Mouse (Mus musculus) midbrain, postnatal 0 days (tissue): ENCODE results near the gene Glipr1l3. TPM values are rescaled to one million over a fixed set of nuclear protein-coding genes. Genes with fewer than 3 reads are reported as not detected.
"Not testable (repeated sequence)": the region's sequence is repeated elsewhere in the genome, so short reads cannot be mapped to it uniquely, and the experiment has no call there.

Source experiments
- ATAC-seq: fragments of 200-750 bp; cut with Nextera tagmentation; 2 replicates; pipeline ENCODE4 v1.8.0; 2017; ENCODE audit warnings: moderate number of reproducible peaks, mild to moderate bottlenecking, moderate TSS enrichment, moderate library complexity; ENCODE audit not compliant: low FRiP score
- DNase-seq: peaks from one replicate; pipeline ENCODE4 v3.0.0-alpha.2; 2015; ENCODE audit warnings: low spot score
- H3K27ac ChIP-seq: fragments of 300-500 bp; sonication (generic); 2 replicates; pipeline ENCODE4 v1.5.1; 2014; ENCODE audit warnings: low read depth, mild to moderate bottlenecking, low read length, mixed read lengths
- H3K27me3 ChIP-seq: fragments of 300-500 bp; sonication (generic); 2 replicates; pipeline ENCODE4 v1.6.1; 2014; ENCODE audit warnings: low read length, control low read depth, mixed read lengths; ENCODE audit not compliant: insufficient read depth
- H3K36me3 ChIP-seq: fragments of 300-500 bp; sonication (generic); 2 replicates; pipeline ENCODE4 v1.6.1; 2014; ENCODE audit warnings: low read length, control low read depth, mixed read lengths; ENCODE audit not compliant: insufficient read depth
- H3K4me1 ChIP-seq: fragments of 300-500 bp; sonication (generic); 2 replicates; pipeline ENCODE4 v1.6.1; 2014; ENCODE audit warnings: mild to moderate bottlenecking, control low read depth, antibody characterized with exemption, low read length, mixed read lengths; ENCODE audit not compliant: insufficient read depth
- H3K4me2 ChIP-seq: fragments of 300-500 bp; sonication (generic); 2 replicates; pipeline ENCODE4 v1.6.1; 2014; ENCODE audit warnings: low read depth, mild to moderate bottlenecking, low read length, mixed read lengths; ENCODE audit not compliant: poor library complexity, severe bottlenecking
- H3K4me3 ChIP-seq: fragments of 300-500 bp; sonication (generic); 2 replicates; pipeline ENCODE4 v1.5.1; 2014; ENCODE audit warnings: low read depth, mild to moderate bottlenecking, low read length, moderate library complexity
- H3K9ac ChIP-seq: fragments of 300-500 bp; sonication (generic); replicated peaks from 2 replicates; pipeline ENCODE4 v1.6.1; 2014; ENCODE audit warnings: mild to moderate bottlenecking, low read length, moderate library complexity, mixed read lengths; ENCODE audit not compliant: poor library complexity, severe bottlenecking
- H3K9me3 ChIP-seq: fragments of 300-500 bp; sonication (generic); 2 replicates; pipeline ENCODE4 v1.6.1; 2016; ENCODE audit warnings: low read length, control low read depth
- CTCF ChIP-seq: IDR thresholded peaks from 2 replicates; pipeline ENCODE4 v1.5.1; 2016; ENCODE audit warnings: antibody characterized with exemption, mild to moderate bottlenecking
- WGBS: fragments of 180-500 bp; shearing (Covaris S2); extraction: QIAGEN DNeasy Blood & Tissue Kit; methylation state at CpG from one replicate; pipeline ENCODE4 v1.1.7; 2014; 5-methylcytosine and 5-hydroxymethylcytosine counted together
- polyA plus RNA-seq: library from polyadenylated mRNA; unstranded; fragments of >200 nt; fragmentation: Nextera tagmentation; extraction: Ambion mirVana; gene quantifications from 2 replicates; pipeline ENCODE4 v1.2.1, GENCODE M21; 2015
- total RNA-seq: library from RNA; depleted of rRNA; stranded (reverse); fragments of >200 nt; gene quantifications from 2 replicates; pipeline ENCODE4 v1.2.3, GENCODE M21; 2014; rRNA removed

Gene Glipr1l3
- total RNA-seq (0.61 and 1.6 TPM in 2 replicates), polyA plus RNA-seq (0.58 and 0.59 TPM in 2 replicates)

GRCm38 (mm10) chr10:112159882-112160560 lies at the start of gene Glipr1l3:
Gene Glipr1l3, minus strand, starts transcription at chr10:112160327.
- Histone ChIP-seq H3K4me3 (peak within 1 kb of the TSS; percentile 15; the same call in 1 of the 2 replicates), H3K27ac (peak within 1 kb of the TSS; percentile 43; the same call in 1 of the 2 replicates), H3K4me2 (peak within 1 kb of the TSS; percentile 40)
- DNase-seq = peak; percentile 99
- peak; percentile 94 for ATAC-seq
- WGBS = 5% methylated on average over 15 of the region's 15 CpGs
- H3K9ac ChIP-seq, H3K36me3 ChIP-seq, H3K27me3 ChIP-seq, H3K4me1 ChIP-seq, H3K9me3 ChIP-seq: not testable (repeated sequence)
- TF ChIP-seq CTCF = peak; percentile 97

GRCm38 (mm10) chr10:112203463-112203862 lies 43.3 kb upstream of the Glipr1l3 start:
- H3K4me1 ChIP-seq = no peaks in the 10 kb centered on the region
- no peak overlapping the region for H3K4me3 ChIP-seq
- no peak overlapping the region for H3K9ac ChIP-seq
- no peak overlapping the region for H3K27ac ChIP-seq
- H3K36me3 ChIP-seq = no peaks in the 10 kb centered on the region
- 30% methylated on average over 2 of the region's 2 CpGs for WGBS
- no peaks in the 10 kb centered on the region for H3K9me3 ChIP-seq
- peak; percentile 77 for ATAC-seq
- DNase-seq = peak; percentile 86
- no peak overlapping the region for H3K4me2 ChIP-seq
- TF ChIP-seq CTCF = peak; percentile 96
- H3K27me3 ChIP-seq = no peaks in the 10 kb centered on the region

- H3K36me3 ChIP-seq, H3K4me1 ChIP-seq, H3K4me3 ChIP-seq, H3K9ac ChIP-seq, H3K27me3 ChIP-seq, H3K27ac ChIP-seq, H3K9me3 ChIP-seq, DNase-seq, H3K4me2 ChIP-seq, ATAC-seq: not testable (repeated sequence)
- 90% methylated on average over 2 of the region's 2 CpGs for WGBS
These were observed 33.8 kb upstream of the Glipr1l3 start for GRCm38 (mm10) chr10:112193919-112194318.

- H3K4me2 ChIP-seq = peak overlapping the region; percentile 34
- 20% methylated on average over 13 of the region's 13 CpGs for WGBS
- not testable (repeated sequence) for DNase-seq, H3K27ac ChIP-seq, H3K27me3 ChIP-seq, H3K4me3 ChIP-seq, H3K9me3 ChIP-seq, H3K4me1 ChIP-seq, H3K36me3 ChIP-seq, H3K9ac ChIP-seq
- peak; percentile 80 for ATAC-seq
These were observed 16.9 kb upstream of the Glipr1l3 start for GRCm38 (mm10) chr10:112177027-112177426.

GRCm38 (mm10) chr10:112163168-112163766 lies 3.1 kb upstream of the Glipr1l3 start, which contains the start of gene Caps2:
Gene Caps2, plus strand, starts transcription at chr10:112163621.
- no peak within 1 kb of the TSS for H3K4me2 ChIP-seq
- no peaks in the 10 kb centered on the region for H3K27me3 ChIP-seq
- no peak within 1 kb of the TSS for H3K27ac ChIP-seq
- WGBS = 27% methylated on average over 4 of the region's 4 CpGs
- no peak within 1 kb of the TSS for H3K4me3 ChIP-seq
- no peak for TF ChIP-seq CTCF
- ATAC-seq = peak; percentile 50; the same call in 1 of the 2 replicates
- peak; percentile 83 for DNase-seq
- H3K9me3 ChIP-seq = no peaks in the 10 kb centered on the region
- no peaks in the 10 kb centered on the region for H3K36me3 ChIP-seq
- no peak within 1 kb of the TSS for H3K9ac ChIP-seq
- no peaks in the 10 kb centered on the region for H3K4me1 ChIP-seq

- Histone ChIP-seq H3K4me1 (no peaks in the 10 kb centered on the region), H3K4me3 (no peak overlapping the region), H3K27me3 (no peaks in the 10 kb centered on the region), H3K9me3 (no peaks in the 10 kb centered on the region), H3K4me2 (no peak overlapping the region), H3K9ac (no peak overlapping the region), H3K36me3 (no peaks in the 10 kb centered on the region), H3K27ac (no peak overlapping the region)
- WGBS = 57% methylated on average over 2 of the region's 2 CpGs
- DNase-seq (no peak), ATAC-seq (no peak)
- TF ChIP-seq CTCF = no peak
These were observed 20.3 kb downstream of the Glipr1l3 start for GRCm38 (mm10) chr10:112139834-112140233.
